Comparison of ENCODE assay signal across 10 mouse cellular contexts in the genomic region with DNA sequence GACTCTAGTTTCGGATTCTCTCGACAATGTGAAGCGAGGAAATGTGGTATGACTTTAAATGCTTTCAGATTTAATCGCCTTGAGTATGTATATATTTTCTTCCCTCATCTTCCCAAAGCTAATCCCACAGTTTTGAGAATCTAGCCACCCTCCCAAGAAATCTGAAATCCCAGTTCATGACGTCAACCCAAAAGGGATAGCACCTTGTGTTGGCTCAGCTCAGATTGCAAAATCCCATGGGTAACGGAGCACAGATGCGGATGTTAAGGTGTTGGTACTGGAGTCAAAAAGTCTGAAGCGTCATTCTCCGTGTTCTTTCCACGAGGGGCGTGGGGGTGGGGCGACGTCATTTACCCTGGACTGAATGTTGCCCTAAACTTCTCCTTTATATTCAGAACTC. TPM values are rescaled to one million over a fixed set of nuclear protein-coding genes. Genes with fewer than 3 reads are reported as not detected.
DNase-seq lines count a peak whose midpoint lies in the region; ATAC-seq and TF ChIP-seq lines count a peak whose summit lies in the region.
"Had no signal": no experiment of that assay in that cellular context is flagged by ENCODE, and none has a peak within 500 bp of the region (broad histone marks: within the 10 kb centered on the region; RNA-seq: fewer than 3 reads in every experiment).

No protein-coding gene starts in this region.

- 25% methylated on average over 13 of the region's 13 CpGs for WGBS in kidney, embryonic 15.5 days
- 20% methylated on average over 13 of the region's 13 CpGs for WGBS in embryonic facial prominence, embryonic 14.5 days
- WGBS in intestine, embryonic 15.5 days: 35% methylated on average over 13 of the region's 13 CpGs

- TF ChIP-seq POLR2A in myocyte (IDR thresholded peaks at IDR 0.05; ENCODE audit: insufficient read length, low read depth): no peak

- no peak overlapping the region for H3K9ac ChIP-seq in kidney, embryonic 15.5 days
- no peak overlapping the region for H3K9ac ChIP-seq in embryonic facial prominence, embryonic 14.5 days (ENCODE audit: low read depth, low read length)
- H3K9ac ChIP-seq in intestine, embryonic 15.5 days: no peak overlapping the region

- H3K4me3 ChIP-seq in kidney, embryonic 15.5 days (replicated peaks): peak overlapping the region; percentile 53; the same call in 1 of the 2 replicates
- H3K4me3 ChIP-seq in embryonic facial prominence, embryonic 14.5 days (ENCODE audit: low read depth, low read length): peak overlapping the region; percentile 57
- H3K4me3 ChIP-seq in intestine, embryonic 15.5 days (replicated peaks): peak overlapping the region; percentile 57
- H3K4me3 ChIP-seq in myocyte: peak overlapping the region; percentile 18

- H3K4me2 ChIP-seq in kidney, embryonic 15.5 days: peak overlapping the region; percentile 95
- H3K4me2 ChIP-seq in embryonic facial prominence, embryonic 14.5 days (ENCODE audit: low read depth, low read length): peak overlapping the region; percentile 77
- H3K4me2 ChIP-seq in intestine, embryonic 15.5 days (replicated peaks): peak overlapping the region; percentile 97
- peak overlapping the region; percentile 79 for H3K4me2 ChIP-seq in myocyte (ENCODE audit: low read depth)

- H3K36me3 ChIP-seq in kidney, embryonic 15.5 days: no peaks in the 10 kb centered on the region
- no peaks in the 10 kb centered on the region for H3K36me3 ChIP-seq in embryonic facial prominence, embryonic 14.5 days (ENCODE audit: control insufficient read depth, insufficient read depth, low read length)
- no peaks in the 10 kb centered on the region for H3K36me3 ChIP-seq in intestine, embryonic 15.5 days
- no peaks in the 10 kb centered on the region for H3K36me3 ChIP-seq in myocyte (ENCODE audit: control insufficient read depth, insufficient read depth)
- H3K36me3 ChIP-seq: G1E had no signal

- H3K27ac ChIP-seq in kidney, embryonic 15.5 days: no peak overlapping the region
- no peak overlapping the region for H3K27ac ChIP-seq in embryonic facial prominence, embryonic 14.5 days (replicated peaks; ENCODE audit: low read depth, low read length)
- no peak overlapping the region for H3K27ac ChIP-seq in intestine, embryonic 15.5 days

- no peak for DNase-seq in kidney, postnatal 10 days
- DNase-seq in embryonic facial prominence, embryonic 14.5 days (ENCODE audit: low spot score): peak; percentile 45
- DNase-seq in cerebellum, adult 9-10 months: no peak
- DNase-seq in T-cell, adult 2 months (ENCODE audit: low spot score): no peak
- no peak for DNase-seq in urinary bladder, postnatal 14 days (ENCODE audit: low spot score)
- DNase-seq: adrenal gland, postnatal 36 days had no signal

- no peaks in the 10 kb centered on the region for H3K9me3 ChIP-seq in kidney, embryonic 15.5 days (replicated peaks)
- no peaks in the 10 kb centered on the region for H3K9me3 ChIP-seq in embryonic facial prominence, embryonic 14.5 days (ENCODE audit: control insufficient read depth, low read length)
- no peaks in the 10 kb centered on the region for H3K9me3 ChIP-seq in intestine, embryonic 15.5 days

- H3K4me1 ChIP-seq in kidney, embryonic 15.5 days: peaks cover 33% of the 10 kb centered on the region
- H3K4me1 ChIP-seq in embryonic facial prominence, embryonic 14.5 days (ENCODE audit: control insufficient read depth, insufficient read depth, low read length): peaks cover 21% of the 10 kb centered on the region
- peaks cover 29% of the 10 kb centered on the region for H3K4me1 ChIP-seq in intestine, embryonic 15.5 days (replicated peaks)

- no peak overlapping the region for H3ac ChIP-seq in myocyte (ENCODE audit: control insufficient read depth, insufficient read length)

- H3K27me3 ChIP-seq in kidney, embryonic 15.5 days: peaks cover 93% of the 10 kb centered on the region
- H3K27me3 ChIP-seq in embryonic facial prominence, embryonic 14.5 days (replicated peaks; ENCODE audit: control insufficient read depth, insufficient read depth, low read length): peaks cover 63% of the 10 kb centered on the region
- peaks cover 39% of the 10 kb centered on the region for H3K27me3 ChIP-seq in intestine, embryonic 15.5 days (replicated peaks)
- peaks cover 17% of the 10 kb centered on the region for H3K27me3 ChIP-seq in myocyte (ENCODE audit: control insufficient read depth, insufficient read depth, insufficient read length)

- ATAC-seq in kidney, embryonic 15.5 days (replicated peaks; ENCODE audit: low FRiP score): no peak
- 0 out of 2 replicates have a peak, but pooled peaks have one; percentile 16 for ATAC-seq in embryonic facial prominence, embryonic 14.5 days (ENCODE audit: low read depth)
- ATAC-seq in intestine, embryonic 15.5 days: no peak

- no peaks in the 10 kb centered on the region for H3K79me2 ChIP-seq in myocyte (ENCODE audit: control insufficient read depth, insufficient read depth)

TF ChIP-seq in myocyte, 11 proteins besides CTCF, POLR2A, EP300 and RAD21:
- TF ChIP-seq REST (IDR thresholded peaks at IDR 0.05; ENCODE audit: insufficient read depth, insufficient read length): no peak
- no peak for TF ChIP-seq SRF (IDR thresholded peaks at IDR 0.05; ENCODE audit: control insufficient read depth, insufficient read length, low read depth)
- TF ChIP-seq MAX (IDR thresholded peaks at IDR 0.05; ENCODE audit: low read depth): no peak

RNA-seq across cellular contexts. Expression of a gene that starts 1.1 kb away (rescaled TPM):
- polyA plus RNA-seq in kidney, embryonic 15.5 days (2015; fragmentation: Nextera tagmentation; extraction: Ambion mirVana): 0.23 and 0.36 TPM in 2 replicates
- polyA plus RNA-seq in embryonic facial prominence, embryonic 14.5 days (2014; fragmentation: Nextera tagmentation; extraction: Ambion mirVana): 1.3 and 1.7 TPM in 2 replicates
- 0.75 and 1.1 TPM in 2 replicates for polyA plus RNA-seq in intestine, embryonic 15.5 days (2015; fragmentation: Nextera tagmentation; extraction: Ambion mirVana)
- polyA plus RNA-seq in myocyte (2012; fragmentation: generic; extraction: Trizol): 0.60 TPM
- polyA plus RNA-seq: G1E had no signal
